Mouse (Mus musculus) stomach, embryonic 14.5 days (tissue): ENCODE measurements around the gene Gstt1. TPM values are rescaled to one million over a fixed set of nuclear protein-coding genes. Genes with fewer than 3 reads are reported as not detected.
"Not testable (repeated sequence)": the region's sequence is repeated elsewhere in the genome, so short reads cannot be mapped to it uniquely, and the experiment has no call there.

Source experiments
- ATAC-seq: fragments of 200-750 bp; cut with Nextera tagmentation; 2 replicates; pipeline ENCODE4 v1.8.0; 2017; ENCODE audit warnings: low read depth, moderate TSS enrichment; ENCODE audit not compliant: insufficient number of reproducible peaks, insufficient read depth, low FRiP score
- H3K27ac ChIP-seq: fragments of 300-500 bp; sonication (generic); 2 replicates; pipeline ENCODE4 v1.5.1; 2014; ENCODE audit warnings: mild to moderate bottlenecking, low read length, moderate library complexity, mixed read lengths
- H3K27me3 ChIP-seq: fragments of 300-500 bp; sonication (generic); 2 replicates; pipeline ENCODE4 v1.6.1; 2014; ENCODE audit warnings: low read length, control low read depth, mixed read lengths; ENCODE audit not compliant: control insufficient read depth, insufficient read depth
- H3K36me3 ChIP-seq: fragments of 300-500 bp; sonication (generic); 2 replicates; pipeline ENCODE4 v1.6.1; 2014; ENCODE audit warnings: mild to moderate bottlenecking, control low read depth, low read length, moderate library complexity, mixed read lengths; ENCODE audit not compliant: control insufficient read depth, insufficient read depth
- H3K4me1 ChIP-seq: fragments of 300-500 bp; sonication (generic); 2 replicates; pipeline ENCODE4 v1.6.1; 2014; ENCODE audit warnings: low read length, control low read depth, mixed read lengths; ENCODE audit not compliant: control insufficient read depth, insufficient read depth
- H3K4me2 ChIP-seq: fragments of 300-500 bp; sonication (generic); replicated peaks from 2 replicates; pipeline ENCODE4 v1.6.1; 2014; ENCODE audit warnings: low read depth, low read length, control low read depth
- H3K4me3 ChIP-seq: fragments of 300-500 bp; sonication (generic); 2 replicates; pipeline ENCODE4 v1.5.1; 2014; ENCODE audit warnings: low read depth, low read length, control low read depth
- H3K9ac ChIP-seq: fragments of 300-500 bp; sonication (generic); replicated peaks from 2 replicates; pipeline ENCODE4 v1.6.1; 2014; ENCODE audit warnings: low read depth, mild to moderate bottlenecking, control low read depth, low read length, moderate library complexity, mixed read lengths
- H3K9me3 ChIP-seq: fragments of 300-500 bp; sonication (generic); 2 replicates; pipeline ENCODE4 v1.6.1; 2016; ENCODE audit warnings: low read depth, low read length, control low read depth; ENCODE audit not compliant: control insufficient read depth
- WGBS: fragments of 180-500 bp; shearing (Covaris S2); extraction: QIAGEN DNeasy Blood & Tissue Kit; methylation state at CpG from one replicate; pipeline ENCODE4 v1.1.7; 2014; 5-methylcytosine and 5-hydroxymethylcytosine counted together
- polyA plus RNA-seq: library from polyadenylated mRNA; unstranded; fragments of >200 nt; fragmentation: Nextera tagmentation; extraction: Ambion mirVana; gene quantifications from 2 replicates; pipeline ENCODE4 v1.2.1, GENCODE M21; 2014

Gene Gstt1
- polyA plus RNA-seq: 11.6 and 12.6 TPM in 2 replicates

DNA sequence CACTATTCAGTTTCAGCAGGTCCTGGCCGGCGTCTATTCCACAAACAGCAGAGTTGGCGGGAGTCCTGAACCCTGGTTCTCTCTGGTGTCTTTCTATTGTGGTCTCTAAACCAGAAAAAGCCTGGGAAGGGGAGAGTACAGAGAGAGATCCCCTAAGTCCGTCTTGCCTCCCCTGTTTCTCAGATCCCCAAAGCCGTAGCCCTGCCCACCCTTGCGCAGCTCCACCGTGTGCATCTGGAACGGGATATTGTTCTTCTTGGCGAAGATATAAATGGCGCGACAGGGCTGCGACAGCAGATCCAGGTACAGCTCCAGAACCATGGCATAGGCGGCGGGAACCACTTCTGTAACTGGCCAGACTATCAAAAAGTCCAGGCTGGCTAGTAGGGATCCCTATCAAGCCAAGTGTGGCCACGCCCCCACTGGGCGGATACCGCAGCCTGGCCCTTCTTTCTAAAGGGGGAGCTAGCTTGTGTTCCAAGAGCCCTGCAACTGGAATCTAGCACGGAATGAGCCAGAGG lies at the start of gene Gstt1:
TSS of gene Gstt1 (minus strand) at position 409 of the 521 bp plus-strand sequence.
- Histone ChIP-seq H3K4me1 (peaks cover 3% of the 10 kb centered on the region; the same call in 1 of the 2 replicates), H3K4me3 (peak within 1 kb of the TSS; percentile 43), H3K9ac (peak within 1 kb of the TSS; percentile 11), H3K27me3 (no peaks in the 10 kb centered on the region), H3K27ac (no peak within 1 kb of the TSS), H3K36me3 (no peaks in the 10 kb centered on the region), H3K9me3 (no peaks in the 10 kb centered on the region), H3K4me2 (peak within 1 kb of the TSS; percentile 80)
- 2% methylated on average over 18 of the region's 18 CpGs for WGBS
- peak; percentile 11; the same call in 1 of the 2 replicates for ATAC-seq

DNA sequence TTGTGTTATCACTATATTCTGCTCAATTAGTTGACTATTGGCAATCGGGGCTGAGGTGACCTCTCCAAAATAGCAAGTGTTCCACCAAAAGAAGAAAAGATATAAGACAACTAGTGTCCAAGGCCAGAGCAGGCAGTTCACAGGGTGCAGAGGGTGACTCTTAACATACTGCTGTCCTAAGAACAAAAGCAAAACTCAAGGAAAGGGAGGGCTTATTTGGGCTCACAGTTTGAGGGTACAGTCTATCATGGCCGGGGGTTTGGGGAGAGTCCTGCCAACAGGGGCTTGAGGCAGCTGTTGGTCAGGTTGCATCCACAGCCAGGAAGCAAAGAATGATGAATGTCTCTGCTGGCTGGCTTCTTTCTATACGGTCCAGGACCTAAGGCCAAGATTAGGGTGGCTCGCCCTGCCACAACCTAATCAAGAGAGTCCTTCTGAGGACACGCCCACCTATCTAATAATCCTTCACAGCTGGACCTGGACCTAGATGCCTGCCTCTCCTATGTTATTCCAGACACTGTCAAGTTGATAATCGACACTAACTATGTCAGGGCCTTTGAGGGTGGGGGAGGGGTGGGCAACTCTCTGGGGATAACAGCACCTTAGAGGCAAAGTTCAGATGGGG lies 47.0 kb upstream of the Gstt1 start:
- no peaks in the 10 kb centered on the region for H3K9me3 ChIP-seq
- H3K27me3 ChIP-seq: no peaks in the 10 kb centered on the region
- H3K4me3 ChIP-seq: no peak overlapping the region
- no peaks in the 10 kb centered on the region for H3K36me3 ChIP-seq
- no peak overlapping the region for H3K4me2 ChIP-seq
- no peak; the same call in 1 of the 2 replicates for ATAC-seq
- no peaks in the 10 kb centered on the region for H3K4me1 ChIP-seq
- 65% methylated on average over 6 of the region's 6 CpGs for WGBS
- H3K27ac ChIP-seq: no peak overlapping the region
- no peak overlapping the region for H3K9ac ChIP-seq

DNA sequence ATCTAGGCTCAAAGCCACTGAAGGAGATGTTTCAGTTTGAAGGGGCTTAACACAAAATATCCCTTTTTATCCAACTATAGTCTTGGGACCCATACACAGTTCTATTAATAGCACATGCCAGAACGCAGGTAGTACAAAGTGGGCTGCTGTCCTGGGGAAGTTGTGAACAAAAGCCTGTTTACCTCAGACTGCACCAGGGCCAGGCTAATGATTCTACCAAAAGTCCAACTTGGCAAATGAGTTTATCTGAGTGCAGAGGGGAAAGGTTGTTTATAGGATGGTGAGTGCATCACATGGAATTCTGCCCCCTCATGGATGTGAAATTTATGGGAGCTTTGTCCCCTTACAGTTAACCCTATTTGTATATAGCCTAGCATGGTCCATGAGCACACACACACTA lies 46.4 kb upstream of the Gstt1 start:
- Histone ChIP-seq H3K9me3 (no peaks in the 10 kb centered on the region), H3K4me3 (no peak overlapping the region), H3K4me1 (no peaks in the 10 kb centered on the region), H3K36me3 (no peaks in the 10 kb centered on the region), H3K9ac (no peak overlapping the region), H3K4me2 (no peak overlapping the region), H3K27me3 (no peaks in the 10 kb centered on the region), H3K27ac (no peak overlapping the region)
- no peak for ATAC-seq
- WGBS: 58% methylated on average over 1 of the region's 1 CpGs

DNA sequence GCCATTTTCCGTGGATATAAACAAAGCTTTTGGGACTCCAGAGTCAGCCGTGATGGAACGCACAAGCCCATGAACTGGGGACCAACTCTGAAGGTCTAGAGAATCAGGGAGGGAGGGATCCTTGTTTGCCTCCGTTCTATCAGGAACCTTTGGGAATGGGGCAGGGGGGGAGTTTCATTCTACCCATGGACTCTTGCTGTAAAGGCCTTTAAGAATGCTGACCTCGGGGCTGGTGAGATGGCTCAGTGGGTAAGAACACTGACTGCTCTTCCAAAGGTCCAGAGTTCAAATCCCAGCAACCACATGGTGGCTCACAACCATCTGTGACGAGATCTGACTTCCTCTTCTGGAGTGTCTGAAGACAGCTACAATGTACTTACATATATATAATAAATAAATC lies 45.5 kb upstream of the Gstt1 start:
- H3K4me2 ChIP-seq, ATAC-seq, H3K9ac ChIP-seq, H3K36me3 ChIP-seq, H3K27ac ChIP-seq, H3K4me3 ChIP-seq, H3K4me1 ChIP-seq, H3K27me3 ChIP-seq, H3K9me3 ChIP-seq: not testable (repeated sequence)
- 70% methylated on average over 6 of the region's 6 CpGs for WGBS

DNA sequence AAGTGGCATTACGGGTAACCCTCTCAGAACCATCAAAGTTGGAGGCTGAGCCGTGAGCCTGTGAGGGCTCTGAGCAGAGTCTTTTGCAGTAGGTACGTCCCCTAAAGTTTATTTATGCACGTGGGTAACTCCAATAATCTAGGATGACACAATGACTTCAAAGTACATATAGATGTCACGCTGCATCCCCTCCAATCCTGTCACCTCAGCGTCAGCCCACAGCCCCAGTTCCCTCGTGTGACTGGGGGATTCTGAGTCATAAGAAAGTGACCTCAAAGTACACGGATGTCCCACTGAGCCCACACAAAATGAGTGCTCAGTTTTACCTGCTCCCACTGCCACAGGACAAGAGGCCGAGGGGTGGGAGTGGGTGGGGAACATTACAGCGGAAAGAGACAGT lies 40.7 kb upstream of the Gstt1 start:
- Histone ChIP-seq H3K9ac (no peak overlapping the region), H3K27ac (no peak overlapping the region), H3K9me3 (no peaks in the 10 kb centered on the region), H3K27me3 (no peaks in the 10 kb centered on the region), H3K4me1 (peaks cover 15% of the 10 kb centered on the region; the same call in 1 of the 2 replicates), H3K4me2 (no peak overlapping the region), H3K4me3 (no peak overlapping the region), H3K36me3 (no peaks in the 10 kb centered on the region)
- 81% methylated on average over 10 of the region's 10 CpGs for WGBS
- no peak for ATAC-seq

DNA sequence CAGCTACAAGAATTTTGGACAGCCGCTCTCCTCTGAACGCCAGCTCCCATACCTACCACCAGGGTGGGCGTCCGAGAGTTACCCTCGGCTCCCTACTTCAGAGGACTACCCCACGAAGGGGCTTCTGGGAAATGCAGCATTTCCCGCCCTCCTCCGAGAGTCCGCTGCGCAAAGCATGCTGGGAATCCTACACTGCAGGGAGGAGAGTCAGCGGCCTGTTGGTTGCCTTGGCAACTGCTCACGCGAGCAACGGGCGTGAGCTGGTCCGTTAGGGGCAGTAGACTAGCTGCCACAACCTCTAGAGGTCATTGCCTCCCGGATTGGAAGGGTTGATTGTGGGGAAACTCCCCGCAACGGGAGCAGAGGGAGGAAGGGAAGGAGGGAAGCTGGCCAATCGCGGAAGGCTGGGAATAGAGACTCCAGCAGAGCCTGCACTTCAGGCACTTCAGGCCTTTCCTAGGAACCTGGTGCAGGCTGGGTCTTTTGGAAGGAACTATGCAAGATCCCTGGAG lies 38.9 kb upstream of the Gstt1 start, which contains the start of gene Gstt2:
TSS of gene Gstt2 (minus strand) at position 177 of the 512 bp plus-strand sequence.
- H3K4me1 ChIP-seq: peaks cover 20% of the 10 kb centered on the region
- no peaks in the 10 kb centered on the region for H3K27me3 ChIP-seq
- peak within 1 kb of the TSS; percentile 32 for H3K4me3 ChIP-seq
- peak within 1 kb of the TSS; percentile 83 for H3K27ac ChIP-seq
- H3K9me3 ChIP-seq: no peaks in the 10 kb centered on the region
- peak within 1 kb of the TSS; percentile 41 for H3K9ac ChIP-seq
- peak within 1 kb of the TSS; percentile 55 for H3K4me2 ChIP-seq
- no peaks in the 10 kb centered on the region for H3K36me3 ChIP-seq
- ATAC-seq: peak; percentile 83
- 1% methylated on average over 21 of the region's 21 CpGs for WGBS

DNA sequence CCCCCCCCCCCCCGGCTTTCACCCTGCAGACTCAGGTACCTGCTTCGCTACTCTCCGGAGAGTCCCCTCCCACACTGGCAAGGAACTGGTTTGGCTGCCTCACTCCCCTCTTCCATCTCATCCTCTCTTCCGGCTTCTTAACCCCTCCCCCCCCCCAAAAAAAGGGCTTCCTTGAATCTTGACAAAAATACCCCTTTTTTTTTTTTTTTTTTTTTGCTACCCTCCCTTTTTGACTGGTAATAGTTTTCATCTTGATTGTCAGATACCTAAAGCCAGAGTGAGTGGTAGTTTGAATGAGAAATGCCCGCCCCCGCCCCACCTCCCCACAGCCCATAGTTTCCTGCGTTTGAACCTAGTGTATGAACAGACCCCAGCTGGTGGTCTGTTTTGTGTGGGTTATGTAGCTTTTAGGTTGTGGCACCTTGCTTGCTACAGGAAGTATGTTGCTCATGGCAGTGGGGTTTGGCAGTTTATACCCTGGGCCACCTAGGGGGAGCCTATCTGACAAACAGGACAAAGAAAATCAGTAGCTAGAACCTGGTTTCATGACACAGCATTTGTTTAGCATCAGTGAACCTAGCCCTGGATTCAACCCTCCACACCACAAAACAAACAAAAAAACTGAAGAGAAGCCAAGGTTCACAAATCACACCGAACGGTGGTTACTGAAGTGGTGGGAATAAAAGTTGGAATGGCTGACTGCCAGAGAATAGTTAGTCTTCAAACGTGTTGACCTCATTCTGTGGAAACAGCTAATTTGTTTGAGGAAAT lies 37.6 kb upstream of the Gstt1 start:
- Histone ChIP-seq H3K36me3 (no peaks in the 10 kb centered on the region), H3K4me2 (peak overlapping the region; percentile 55), H3K9me3 (no peaks in the 10 kb centered on the region), H3K9ac (no peak overlapping the region; the same call in 1 of the 2 replicates), H3K4me3 (peak overlapping the region; percentile 27; the same call in 1 of the 2 replicates), H3K27me3 (no peaks in the 10 kb centered on the region), H3K4me1 (peaks cover 20% of the 10 kb centered on the region), H3K27ac (peak overlapping the region; percentile 73; the same call in 1 of the 2 replicates)
- peak; percentile 2; the same call in 1 of the 2 replicates for ATAC-seq
- 19% methylated on average over 9 of the region's 10 CpGs for WGBS

DNA sequence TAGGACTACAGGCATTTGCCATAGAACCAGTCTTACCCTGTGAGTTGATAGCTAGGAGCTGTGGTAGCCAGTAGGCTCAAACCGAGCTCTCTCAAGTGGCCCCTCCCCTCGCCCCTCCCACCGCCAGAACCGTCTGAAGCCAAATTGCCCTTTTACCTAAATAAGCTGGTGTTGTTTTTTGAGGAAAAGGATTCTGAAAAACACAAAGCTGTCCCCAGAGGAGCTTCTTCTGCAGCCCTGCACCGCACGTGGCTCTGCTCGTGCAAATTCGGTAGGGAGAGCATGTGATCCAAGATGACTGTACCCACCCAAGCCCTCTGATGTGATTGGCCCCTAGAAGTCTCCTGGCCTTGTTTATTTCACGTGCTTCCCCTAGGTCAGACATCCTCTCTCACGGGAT lies 36.9 kb upstream of the Gstt1 start:
- Histone ChIP-seq H3K4me3 (peak overlapping the region; percentile 27; the same call in 1 of the 2 replicates), H3K4me2 (peak overlapping the region; percentile 55), H3K36me3 (no peaks in the 10 kb centered on the region), H3K9me3 (no peaks in the 10 kb centered on the region), H3K4me1 (peaks cover 20% of the 10 kb centered on the region), H3K9ac (no peak overlapping the region; the same call in 1 of the 2 replicates), H3K27ac (no peak overlapping the region), H3K27me3 (no peaks in the 10 kb centered on the region)
- ATAC-seq: peak; percentile 34; the same call in 1 of the 2 replicates
- WGBS: 2% methylated on average over 10 of the region's 10 CpGs
